Mouse (Mus musculus): ENCODE results near the gene Slc38a7. TPM values are rescaled to one million over a fixed set of nuclear protein-coding genes. Genes with fewer than 3 reads are reported as not detected.
A peak's percentile ranks its signal among the peaks of the same experiment; 100 is the strongest.

Slc38a7 gene
- polyA plus RNA-seq, 1 experiment: 46.9 TPM

DNA sequence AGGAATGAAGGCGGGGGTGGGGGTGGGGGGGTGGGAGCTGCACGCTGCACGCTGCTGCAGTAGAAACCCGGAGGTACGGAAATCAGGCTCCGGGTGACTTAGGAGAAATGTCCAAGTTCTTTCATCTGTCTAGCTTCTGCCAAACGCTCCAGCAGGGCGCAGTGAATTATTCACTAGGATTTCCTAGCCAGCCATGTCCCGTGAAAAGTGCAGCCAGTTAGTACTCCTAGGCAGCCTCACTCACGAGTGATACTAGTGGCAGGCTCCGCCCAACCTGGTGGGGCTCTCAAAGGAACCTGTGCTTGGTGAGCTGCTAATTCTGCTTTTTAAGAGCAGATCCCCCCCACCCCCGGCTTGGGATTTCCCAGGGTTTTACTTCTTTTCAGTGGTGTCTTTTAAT is 31.2 kb upstream of the Slc38a7 start:
- no peak overlapping the region for H3K4me3 ChIP-seq
- H3K79me2 ChIP-seq (ENCODE audit: control insufficient read depth, insufficient read depth): peaks cover 78% of the 10 kb centered on the region
- no peaks in the 10 kb centered on the region for H3K27me3 ChIP-seq (ENCODE audit: control insufficient read depth, insufficient read depth, insufficient read length)
- H3K36me3 ChIP-seq (ENCODE audit: control insufficient read depth, insufficient read depth): no peaks in the 10 kb centered on the region
- H3ac ChIP-seq (ENCODE audit: control insufficient read depth, insufficient read length): no peak overlapping the region
- TF ChIP-seq E2F4 (IDR thresholded peaks at IDR 0.05; ENCODE audit: insufficient read depth) (no peak), MAX (IDR thresholded peaks at IDR 0.05; ENCODE audit: low read depth) (no peak), CEBPB (IDR thresholded peaks at IDR 0.05; ENCODE audit: insufficient read depth, poor library complexity, severe bottlenecking) (no peak), POLR2A (IDR thresholded peaks at IDR 0.05; ENCODE audit: insufficient read length, low read depth) (no peak)
- no peak overlapping the region for H3K4me2 ChIP-seq (ENCODE audit: low read depth)

DNA sequence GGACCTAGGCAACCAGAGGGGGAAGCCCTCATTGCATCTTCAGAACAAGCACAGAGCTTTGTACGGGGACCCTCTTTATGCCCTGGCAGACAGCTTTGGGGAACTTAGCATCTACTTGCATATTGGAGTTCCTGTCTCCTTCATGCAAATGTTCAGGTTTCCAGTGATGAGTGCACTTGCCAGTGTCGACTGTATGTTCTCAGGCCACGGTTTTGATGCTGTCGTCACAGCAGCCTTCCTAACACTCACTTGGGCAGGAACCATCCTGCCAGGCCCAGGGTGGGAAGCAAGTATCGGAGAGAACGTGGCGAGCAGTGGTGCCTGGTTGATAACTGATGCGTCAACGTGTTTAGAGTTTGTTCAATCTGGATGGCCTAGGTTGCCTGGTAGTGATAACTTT is 28.9 kb upstream of the Slc38a7 start:
- Histone ChIP-seq H3K4me2 (ENCODE audit: low read depth) (no peak overlapping the region), H3K4me3 (no peak overlapping the region), H3ac (ENCODE audit: control insufficient read depth, insufficient read length) (no peak overlapping the region), H3K79me2 (ENCODE audit: control insufficient read depth, insufficient read depth) (peaks cover 81% of the 10 kb centered on the region), H3K36me3 (ENCODE audit: control insufficient read depth, insufficient read depth) (peaks cover 2% of the 10 kb centered on the region), H3K27me3 (ENCODE audit: control insufficient read depth, insufficient read depth, insufficient read length) (no peaks in the 10 kb centered on the region)
- TF ChIP-seq MAX (IDR thresholded peaks at IDR 0.05; ENCODE audit: low read depth) (no peak), MYOD1 (IDR thresholded peaks at IDR 0.05; ENCODE audit: control insufficient read depth in 1 of 3, insufficient read length in 2 of 3, low read depth in 2 of 3) (no peak), MYOG (IDR thresholded peaks at IDR 0.05; ENCODE audit: control insufficient read depth in 1 of 3, insufficient read depth in 1 of 3, insufficient read length in 2 of 3, low read depth in 2 of 3) (no peak)

DNA sequence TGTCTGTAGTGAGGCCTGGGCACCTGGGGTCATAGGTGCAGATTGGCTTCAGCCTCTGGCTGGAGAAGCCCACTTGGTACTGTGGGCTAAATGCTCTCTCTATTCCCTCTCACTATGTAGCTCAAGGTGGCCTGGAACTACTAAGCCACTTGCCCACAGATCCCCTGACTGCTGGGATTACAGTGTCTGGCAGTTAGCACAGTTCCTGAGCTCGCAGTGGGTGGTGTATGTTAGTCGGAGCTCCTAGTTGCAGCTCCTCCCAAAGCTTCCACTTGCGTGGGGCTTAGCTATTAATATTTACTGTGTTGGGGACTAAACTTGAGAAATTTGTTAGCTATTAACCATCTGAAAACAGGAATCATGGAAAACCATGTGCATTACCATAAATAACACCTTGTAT is 28.2 kb upstream of the Slc38a7 start:
- Histone ChIP-seq H3K4me2 (ENCODE audit: low read depth) (no peak overlapping the region), H3K36me3 (ENCODE audit: control insufficient read depth, insufficient read depth) (peaks cover 8% of the 10 kb centered on the region), H3K79me2 (ENCODE audit: control insufficient read depth, insufficient read depth) (peaks cover 75% of the 10 kb centered on the region), H3K27me3 (ENCODE audit: control insufficient read depth, insufficient read depth, insufficient read length) (no peaks in the 10 kb centered on the region), H3ac (ENCODE audit: control insufficient read depth, insufficient read length) (no peak overlapping the region), H3K4me3 (no peak overlapping the region)
- TF ChIP-seq TCF12 (IDR thresholded peaks at IDR 0.05; ENCODE audit: insufficient read depth, poor library complexity, severe bottlenecking): no peak
- no peak for TF ChIP-seq SRF (IDR thresholded peaks at IDR 0.05; ENCODE audit: control insufficient read depth, insufficient read length, low read depth)
- no peak for TF ChIP-seq CEBPB (IDR thresholded peaks at IDR 0.05; ENCODE audit: insufficient read depth, poor library complexity, severe bottlenecking)
- TF ChIP-seq TCF3 (IDR thresholded peaks at IDR 0.05; ENCODE audit: insufficient read length, low read depth): no peak
- no peak for TF ChIP-seq REST (IDR thresholded peaks at IDR 0.05; ENCODE audit: insufficient read depth, insufficient read length)
- no peak for TF ChIP-seq MYOD1 (IDR thresholded peaks at IDR 0.05; ENCODE audit: control insufficient read depth in 1 of 3, insufficient read length in 2 of 3, low read depth in 2 of 3)
- TF ChIP-seq POLR2A (IDR thresholded peaks at IDR 0.05; ENCODE audit: insufficient read length, low read depth): no peak
- no peak for TF ChIP-seq MAX (IDR thresholded peaks at IDR 0.05; ENCODE audit: low read depth)
- TF ChIP-seq MYOG (IDR thresholded peaks at IDR 0.05; ENCODE audit: control insufficient read depth in 1 of 3, insufficient read depth in 1 of 3, insufficient read length in 2 of 3, low read depth in 2 of 3): no peak
- TF ChIP-seq POLR2AphosphoS2 (IDR thresholded peaks at IDR 0.05; ENCODE audit: insufficient read length, low read depth): no peak
- TF ChIP-seq USF1 (IDR thresholded peaks at IDR 0.05; ENCODE audit: low read depth): no peak
- TF ChIP-seq E2F4 (IDR thresholded peaks at IDR 0.05; ENCODE audit: insufficient read depth): no peak

DNA sequence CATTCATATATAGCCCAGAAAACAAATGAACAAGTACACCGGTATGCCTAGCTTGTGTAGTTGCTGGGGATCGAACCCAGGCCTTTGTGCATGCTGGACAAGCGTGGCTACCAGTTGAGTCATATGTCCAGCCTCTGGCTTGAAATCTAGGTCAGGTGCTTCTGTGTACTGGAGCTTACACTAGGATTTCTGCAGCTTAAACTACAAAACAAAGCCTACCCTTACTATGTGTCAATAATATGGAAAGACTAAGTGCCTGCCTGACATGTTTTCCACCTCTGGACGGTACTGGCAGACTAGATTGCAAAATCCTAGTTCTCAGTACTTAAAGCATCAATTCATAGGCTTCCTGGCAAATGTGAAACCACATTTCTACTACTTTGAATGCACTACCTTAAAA is 26.5 kb upstream of the Slc38a7 start:
- Histone ChIP-seq H3K4me2 (ENCODE audit: low read depth) (no peak overlapping the region), H3K4me3 (no peak overlapping the region), H3ac (ENCODE audit: control insufficient read depth, insufficient read length) (no peak overlapping the region), H3K36me3 (ENCODE audit: control insufficient read depth, insufficient read depth) (peaks cover 16% of the 10 kb centered on the region), H3K27me3 (ENCODE audit: control insufficient read depth, insufficient read depth, insufficient read length) (no peaks in the 10 kb centered on the region), H3K79me2 (ENCODE audit: control insufficient read depth, insufficient read depth) (peaks cover 57% of the 10 kb centered on the region)
- no peak for TF ChIP-seq E2F4 (IDR thresholded peaks at IDR 0.05; ENCODE audit: insufficient read depth)
- TF ChIP-seq POLR2AphosphoS2 (IDR thresholded peaks at IDR 0.05; ENCODE audit: insufficient read length, low read depth): no peak
- TF ChIP-seq SRF (IDR thresholded peaks at IDR 0.05; ENCODE audit: control insufficient read depth, insufficient read length, low read depth): no peak
- no peak for TF ChIP-seq TCF12 (IDR thresholded peaks at IDR 0.05; ENCODE audit: insufficient read depth, poor library complexity, severe bottlenecking)
- no peak for TF ChIP-seq POLR2A (IDR thresholded peaks at IDR 0.05; ENCODE audit: insufficient read length, low read depth)
- no peak for TF ChIP-seq TCF3 (IDR thresholded peaks at IDR 0.05; ENCODE audit: insufficient read length, low read depth)
- no peak for TF ChIP-seq MAX (IDR thresholded peaks at IDR 0.05; ENCODE audit: low read depth)
- TF ChIP-seq MYOD1 (IDR thresholded peaks at IDR 0.05; ENCODE audit: control insufficient read depth in 1 of 3, insufficient read length in 2 of 3, low read depth in 2 of 3): no peak
- TF ChIP-seq REST (IDR thresholded peaks at IDR 0.05; ENCODE audit: insufficient read depth, insufficient read length): no peak
- TF ChIP-seq USF1 (IDR thresholded peaks at IDR 0.05; ENCODE audit: low read depth): no peak
- TF ChIP-seq CEBPB (IDR thresholded peaks at IDR 0.05; ENCODE audit: insufficient read depth, poor library complexity, severe bottlenecking): no peak

DNA sequence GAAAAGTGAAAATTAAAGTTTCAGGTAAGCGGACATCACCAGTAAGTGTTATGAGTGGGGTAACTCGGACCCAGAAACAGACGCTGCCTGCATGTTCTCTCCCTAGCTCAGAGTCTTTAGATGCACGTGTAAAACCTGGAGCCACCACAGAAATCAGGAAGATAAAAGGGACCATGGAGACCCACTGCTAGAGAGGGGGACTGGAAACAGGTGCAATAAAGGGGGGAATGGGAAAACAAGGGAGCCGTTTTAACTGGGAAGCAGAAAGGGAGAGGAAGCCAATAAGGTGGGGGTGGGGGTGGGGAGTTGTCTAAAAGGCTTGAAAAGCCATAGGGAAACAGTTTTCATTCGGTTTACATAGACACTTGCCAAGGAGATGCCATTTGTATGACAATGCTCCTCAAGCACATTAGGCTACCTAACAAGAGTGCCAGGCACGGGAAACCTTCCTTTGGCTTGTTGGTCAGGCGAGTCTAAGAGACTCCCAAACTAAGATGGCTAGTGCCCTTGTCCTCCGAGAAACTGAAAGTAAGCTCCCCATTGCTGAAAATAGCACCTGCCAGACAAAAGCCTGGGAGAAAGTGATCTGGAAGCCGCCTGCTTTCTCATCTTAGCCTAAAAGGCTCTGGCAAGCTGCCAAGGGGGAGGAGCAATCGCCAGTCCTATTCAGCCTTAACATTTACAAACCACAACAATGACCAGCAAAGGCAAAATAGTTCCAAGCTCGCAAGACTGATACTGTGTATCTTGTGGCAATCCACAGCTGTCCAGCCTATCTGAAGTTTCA is 25.0 kb upstream of the Slc38a7 start:
- TF ChIP-seq MYOG (IDR thresholded peaks at IDR 0.05; ENCODE audit: control insufficient read depth in 1 of 3, insufficient read depth in 1 of 3, insufficient read length in 2 of 3, low read depth in 2 of 3) (peak in 1 of 3 experiments; percentile 13), TCF3 (IDR thresholded peaks at IDR 0.05; ENCODE audit: insufficient read length, low read depth) (no peak), MYOD1 (IDR thresholded peaks at IDR 0.05; ENCODE audit: control insufficient read depth in 1 of 3, insufficient read length in 2 of 3, low read depth in 2 of 3) (peak in 2 of 3 experiments; percentile 30 to 33), MAX (IDR thresholded peaks at IDR 0.05; ENCODE audit: low read depth) (no peak)
- Histone ChIP-seq H3K4me3 (peak overlapping the region; percentile 5), H3K36me3 (ENCODE audit: control insufficient read depth, insufficient read depth) (peaks cover 16% of the 10 kb centered on the region), H3ac (ENCODE audit: control insufficient read depth, insufficient read length) (no peak overlapping the region), H3K27me3 (ENCODE audit: control insufficient read depth, insufficient read depth, insufficient read length) (no peaks in the 10 kb centered on the region), H3K79me2 (ENCODE audit: control insufficient read depth, insufficient read depth) (peaks cover 43% of the 10 kb centered on the region), H3K4me2 (ENCODE audit: low read depth) (peak overlapping the region; percentile 81)

Measured in myocyte (in vitro differentiated cells).